ENCODE assay signal across 14 mouse cellular contexts in genomic region chr7:109524442-109524744, GRCm38 (mm10). TPM values are rescaled to one million over a fixed set of nuclear protein-coding genes. Genes with fewer than 3 reads are reported as not detected.
DNase-seq lines count a peak whose midpoint lies in the region; ATAC-seq and TF ChIP-seq lines count a peak whose summit lies in the region.
"Had no signal": no experiment of that assay in that cellular context is flagged by ENCODE, and none has a peak within 500 bp of the region (broad histone marks: within the 10 kb centered on the region; RNA-seq: fewer than 3 reads in every experiment).

No protein-coding gene starts in this region.

- peaks cover 24% of the 10 kb centered on the region for H3K4me1 ChIP-seq in limb, embryonic 13.5 days
- H3K4me1 ChIP-seq in limb, embryonic 10.5 days, result peaks cover 16% of the 10 kb centered on the region
- peaks cover 24% of the 10 kb centered on the region for H3K4me1 ChIP-seq in limb, embryonic 15.5 days

- no peak for ATAC-seq in limb, embryonic 13.5 days (ENCODE audit: low FRiP score, low read depth)
- no peak for ATAC-seq in limb, embryonic 15.5 days (ENCODE audit: insufficient number of reproducible peaks, low FRiP score, low TSS enrichment, low read depth)

- H3K9ac ChIP-seq in limb, embryonic 13.5 days, result 0 out of 2 replicates have a peak overlapping the region, but pooled peaks have one; percentile 14
- H3K9ac ChIP-seq in limb, embryonic 15.5 days, result no peak overlapping the region
- H3K9ac ChIP-seq: embryonic facial prominence, embryonic 12.5 days; limb, embryonic 12.5 days had no signal

- no peak for DNase-seq in gastrocnemius, adult 2 months
- DNase-seq in gastrocnemius, postnatal 4 days (ENCODE audit: low spot score in 2 of 2), result no peak
- no peak for DNase-seq in limb, embryonic 10.5 days (ENCODE audit: low spot score)
- peak; percentile 46 for DNase-seq in NIH3T3 (ENCODE audit: low read depth)
- DNase-seq in frontal cortex, postnatal 10 days (ENCODE audit: low spot score in 2 of 2), result no peak
- no peak for DNase-seq in Muller cell, postnatal 12 days (ENCODE audit: inconsistent ontology term)
- DNase-seq: layer of hippocampus, postnatal 36 days; right cerebral cortex, postnatal 14 days; thymus, postnatal 25 days had no signal

- H3K9me3 ChIP-seq in limb, embryonic 13.5 days, result no peaks in the 10 kb centered on the region
- H3K9me3 ChIP-seq in limb, embryonic 10.5 days (replicated peaks), result no peaks in the 10 kb centered on the region
- no peaks in the 10 kb centered on the region for H3K9me3 ChIP-seq in limb, embryonic 15.5 days
- H3K9me3 ChIP-seq: embryonic facial prominence, embryonic 12.5 days; limb, embryonic 12.5 days had no signal

- peak overlapping the region; percentile 61 for H3K27ac ChIP-seq in gastrocnemius, adult 2 months
- H3K27ac ChIP-seq in limb, embryonic 13.5 days, result no peak overlapping the region
- no peak overlapping the region for H3K27ac ChIP-seq in limb, embryonic 10.5 days
- H3K27ac ChIP-seq in limb, embryonic 15.5 days, result peak overlapping the region; percentile 61

- no peak overlapping the region for H3K4me2 ChIP-seq in limb, embryonic 13.5 days (replicated peaks)
- H3K4me2 ChIP-seq in limb, embryonic 15.5 days, result no peak overlapping the region
- H3K4me2 ChIP-seq: embryonic facial prominence, embryonic 12.5 days; limb, embryonic 12.5 days had no signal

- peaks cover 80% of the 10 kb centered on the region for H3K36me3 ChIP-seq in limb, embryonic 13.5 days
- peaks cover 89% of the 10 kb centered on the region for H3K36me3 ChIP-seq in limb, embryonic 10.5 days
- peaks cover 80% of the 10 kb centered on the region for H3K36me3 ChIP-seq in limb, embryonic 15.5 days

- no peak overlapping the region for H3K4me3 ChIP-seq in gastrocnemius, adult 2 months
- H3K4me3 ChIP-seq in limb, embryonic 13.5 days, result no peak overlapping the region
- H3K4me3 ChIP-seq in limb, embryonic 10.5 days, result no peak overlapping the region
- no peak overlapping the region for H3K4me3 ChIP-seq in limb, embryonic 15.5 days
- H3K4me3 ChIP-seq: embryonic facial prominence, embryonic 12.5 days; limb, embryonic 12.5 days had no signal

- H3K27me3 ChIP-seq in limb, embryonic 13.5 days, result no peaks in the 10 kb centered on the region
- H3K27me3 ChIP-seq in limb, embryonic 10.5 days (ENCODE audit: low read depth, poor library complexity, severe bottlenecking), result no peaks in the 10 kb centered on the region
- H3K27me3 ChIP-seq in limb, embryonic 15.5 days, result no peaks in the 10 kb centered on the region
- H3K27me3 ChIP-seq: embryonic facial prominence, embryonic 12.5 days; limb, embryonic 12.5 days had no signal

- TF ChIP-seq CTCF in gastrocnemius, adult 2 months (IDR thresholded peaks at IDR 0.05), result no peak

- intact Hi-C loops in gastrocnemius, adult 2 months (cut with DNase I), result loop anchor here (10.0 kb wide), 1 partner anchor 370 kb away; no protein-coding TSS in a partner anchor

RNA-seq across cellular contexts. Expression of gene Rpl27a, which starts 5.4 kb away (rescaled TPM):
- 100 to 1,000 TPM in 1 of 2 experiments, 10 to 100 TPM in 1; 78.8 to 109 TPM for total RNA-seq in gastrocnemius, adult 2 months (2021)
- 100 to 1,000 TPM; 188 to 197 TPM for total RNA-seq in gastrocnemius, postnatal 4 days (2021)
- polyA plus RNA-seq in limb, embryonic 13.5 days (2015; fragmentation: Nextera tagmentation; extraction: Ambion mirVana), result 141 and 145 TPM in 2 replicates
- 130 and 159 TPM in 2 replicates for polyA plus RNA-seq in limb, embryonic 10.5 days (2016; fragmentation: Nextera tagmentation; extraction: Ambion mirVana)
- polyA plus RNA-seq in limb, embryonic 15.5 days (2015; fragmentation: Nextera tagmentation; extraction: Ambion mirVana), result 113 and 140 TPM in 2 replicates

RNA-seq across cellular contexts. Expression of gene Trim66, which starts 16.5 kb away (rescaled TPM):
- under 1 TPM; 0.17 to 0.23 TPM for total RNA-seq in gastrocnemius, adult 2 months (2021)
- under 1 TPM; 0.29 TPM for total RNA-seq in gastrocnemius, postnatal 4 days (2021)
- 0.04 and 0.05 TPM in 2 replicates for polyA plus RNA-seq in limb, embryonic 13.5 days (2015; fragmentation: Nextera tagmentation; extraction: Ambion mirVana)
- 0.03 and 0.05 TPM in 2 replicates for polyA plus RNA-seq in limb, embryonic 10.5 days (2016; fragmentation: Nextera tagmentation; extraction: Ambion mirVana)
- polyA plus RNA-seq in limb, embryonic 15.5 days (2015; fragmentation: Nextera tagmentation; extraction: Ambion mirVana), result 0.04 and 0.11 TPM in 2 replicates
- total RNA-seq: megakaryocyte, adult 5-6 weeks had no signal

Comparison
In these comparisons a context has a peak if more than half of its experiments do, and no peak if none do; other contexts are left out.
1. H3K27ac ChIP-seq: peak in gastrocnemius, adult 2 months (single experiment) and limb, embryonic 15.5 days (single experiment); none in limb, embryonic 13.5 days (single experiment) and limb, embryonic 10.5 days (single experiment).